In genomic region chr5:74311200-74311825, GRCm38 (mm10) we compare ENCODE assay signal across 9 mouse cellular contexts.
A peak's percentile ranks its signal among the peaks of the same experiment; 100 is the strongest.
DNase-seq lines count a peak whose midpoint lies in the region; ATAC-seq and TF ChIP-seq lines count a peak whose summit lies in the region.
"Had no signal": no experiment of that assay in that cellular context is flagged by ENCODE, and none has a peak within 500 bp of the region (broad histone marks: within the 10 kb centered on the region; RNA-seq: fewer than 3 reads in every experiment).

No protein-coding gene starts in this region.

- WGBS in liver, embryonic 12.5 days (ENCODE audit: insufficient replicate concordance): 32% methylated on average over 6 of the region's 6 CpGs
- WGBS in forebrain, embryonic 11.5 days: 31% methylated on average over 6 of the region's 6 CpGs
- WGBS in liver, embryonic 14.5 days (ENCODE audit: insufficient replicate concordance): 28% methylated on average over 6 of the region's 6 CpGs

- DNase-seq in liver (peak; percentile 32), R1 (ENCODE audit: low read depth, low spot score) (peak; percentile 71)
- peak; percentile 66 for DNase-seq in forebrain, embryonic 11.5 days (ENCODE audit: low spot score)
- peak; percentile 26 for DNase-seq in kidney, adult 11 months
- peak in 1 of 3 experiments; percentile 23 for DNase-seq in liver, embryonic 14.5 days (ENCODE audit: low read depth in 3 of 3, low spot score in 3 of 3)
- peak; percentile 67 to 69 for DNase-seq in right cerebral cortex, postnatal 10 days (ENCODE audit: low spot score in 2 of 2)
- DNase-seq in spleen, postnatal 4 days (ENCODE audit: low spot score in 2 of 2): no peak

- peak; percentile 71 for TF ChIP-seq CTCF in liver, embryonic 14.5 days (IDR thresholded peaks at IDR 0.05; ENCODE audit: low read depth)

- no peak for ATAC-seq in liver, embryonic 12.5 days
- no peak for ATAC-seq in forebrain, embryonic 11.5 days (replicated peaks; ENCODE audit: low FRiP score)
- no peak for ATAC-seq in liver, embryonic 14.5 days (ENCODE audit: insufficient read depth)

- no peaks in the 10 kb centered on the region for H3K9me3 ChIP-seq in liver, embryonic 12.5 days (replicated peaks)
- no peaks in the 10 kb centered on the region for H3K9me3 ChIP-seq in forebrain, embryonic 11.5 days (ENCODE audit: control insufficient read depth, low read length)
- H3K9me3 ChIP-seq in liver, embryonic 14.5 days (ENCODE audit: control insufficient read depth, low read length): no peaks in the 10 kb centered on the region
- H3K9me3 ChIP-seq: heart, embryonic 13.5 days had no signal

- peaks cover 8% of the 10 kb centered on the region for H3K4me1 ChIP-seq in liver, embryonic 12.5 days
- no peaks in the 10 kb centered on the region for H3K4me1 ChIP-seq in forebrain, embryonic 11.5 days (replicated peaks; ENCODE audit: control insufficient read depth, insufficient read depth, low read length)
- peaks cover 0 to 10% of the 10 kb centered on the region in 2 experiments; a peak in 2 of 4 replicates for H3K4me1 ChIP-seq in liver, embryonic 14.5 days (replicated peaks; ENCODE audit: control insufficient read depth in 2 of 2, insufficient read depth in 2 of 2, low read length in 1 of 2)

- H3K4me2 ChIP-seq in liver, embryonic 12.5 days: no peak overlapping the region
- no peak overlapping the region for H3K4me2 ChIP-seq in forebrain, embryonic 11.5 days (ENCODE audit: low read depth, low read length, severe bottlenecking)
- no peak overlapping the region for H3K4me2 ChIP-seq in liver, embryonic 14.5 days (ENCODE audit: low read depth)
- H3K4me2 ChIP-seq: heart, embryonic 13.5 days had no signal

- H3K27me3 ChIP-seq in liver, embryonic 12.5 days (replicated peaks): 0 out of 2 replicates have a peak, but pooled peaks cover 6% of the 10 kb centered on the region
- no peaks in the 10 kb centered on the region for H3K27me3 ChIP-seq in forebrain, embryonic 11.5 days (ENCODE audit: control insufficient read depth, insufficient read depth, low read length)
- H3K27me3 ChIP-seq in liver, embryonic 14.5 days (ENCODE audit: control insufficient read depth, insufficient read depth, low read length): no peaks in the 10 kb centered on the region

- no peak overlapping the region for H3K4me3 ChIP-seq in liver, embryonic 12.5 days
- H3K4me3 ChIP-seq in forebrain, embryonic 11.5 days (ENCODE audit: low read depth, low read length): no peak overlapping the region
- H3K4me3 ChIP-seq in liver, embryonic 14.5 days (ENCODE audit: insufficient read depth in 1 of 2, low read depth in 2 of 2, low read length in 2 of 2): no peak overlapping the region
- H3K4me3 ChIP-seq: heart, embryonic 13.5 days had no signal

- no peaks in the 10 kb centered on the region for H3K36me3 ChIP-seq in liver, embryonic 12.5 days
- H3K36me3 ChIP-seq in forebrain, embryonic 11.5 days (ENCODE audit: control insufficient read depth, insufficient read depth, low read length): no peaks in the 10 kb centered on the region
- no peaks in the 10 kb centered on the region for H3K36me3 ChIP-seq in liver, embryonic 14.5 days (replicated peaks; ENCODE audit: control insufficient read depth, insufficient read depth, low read depth)
- H3K36me3 ChIP-seq: heart, embryonic 13.5 days had no signal

- H3K27ac ChIP-seq in liver, embryonic 12.5 days: no peak overlapping the region
- H3K27ac ChIP-seq in forebrain, embryonic 11.5 days (ENCODE audit: low read depth, low read length): no peak overlapping the region
- no peak overlapping the region for H3K27ac ChIP-seq in liver, embryonic 14.5 days
- H3K27ac ChIP-seq: heart, embryonic 13.5 days had no signal

- TF ChIP-seq EP300 in liver, embryonic 14.5 days (IDR thresholded peaks at IDR 0.05; ENCODE audit: low read depth): no peak

- no peak overlapping the region for H3K9ac ChIP-seq in liver, embryonic 12.5 days
- H3K9ac ChIP-seq in forebrain, embryonic 11.5 days (ENCODE audit: low read length): no peak overlapping the region
- no peak overlapping the region for H3K9ac ChIP-seq in liver, embryonic 14.5 days (replicated peaks)
- H3K9ac ChIP-seq: heart, embryonic 13.5 days had no signal

Comparison
In these comparisons a context has a peak if more than half of its experiments do, and no peak if none do; other contexts are left out.
1. DNase-seq: peak in liver (single experiment), R1 (single experiment), forebrain, embryonic 11.5 days (single experiment), kidney, adult 11 months (single experiment) and right cerebral cortex, postnatal 10 days (2 of 2); none in spleen, postnatal 4 days (0 of 2).